Mouse (Mus musculus): ENCODE measurements around the gene Cdc5l. TPM values are rescaled to one million over a fixed set of nuclear protein-coding genes. Genes with fewer than 3 reads are reported as not detected.

The Cdc5l gene
- polyA plus RNA-seq, 1 experiment = 14.3 TPM

- WGBS = 98% methylated on average over 2 of the region's 2 CpGs
These were observed 35.5 kb downstream of the Cdc5l start for GRCm38 (mm10) chr17:45398021-45398420.

GRCm38 (mm10) chr17:45397541-45397940 lies 36.0 kb downstream of the Cdc5l start:
- peaks cover 39% of the 10 kb centered on the region for H3K36me3 ChIP-seq (ENCODE audit: control insufficient read depth, insufficient read depth, low read length)
- no peaks in the 10 kb centered on the region for H3K4me1 ChIP-seq (replicated peaks; ENCODE audit: control insufficient read depth, insufficient read depth, low read length)
- H3K4me3 ChIP-seq (ENCODE audit: control insufficient read depth, insufficient read depth, low read length) = no peak overlapping the region
- WGBS = 83% methylated on average over 3 of the region's 3 CpGs
- H3K27me3 ChIP-seq (ENCODE audit: control insufficient read depth, insufficient read depth, low read length) = no peaks in the 10 kb centered on the region
- no peak for TF ChIP-seq POLR2A (IDR thresholded peaks at IDR 0.05; ENCODE audit: control insufficient read depth, extremely low read depth, insufficient read depth, low read length, poor library complexity)
- TF ChIP-seq CTCF (IDR thresholded peaks at IDR 0.05; ENCODE audit: borderline replicate concordance, control insufficient read depth, extremely low read depth, insufficient read depth, low read length, poor library complexity) = no peak
- DNase-seq = no peak
- no peak overlapping the region for H3K27ac ChIP-seq (ENCODE audit: control insufficient read depth, insufficient read depth, low read length)

More at GRCm38 (mm10) chr17:45398021-45398420, 35.5 kb downstream of the Cdc5l start:
- Histone ChIP-seq H3K4me3 (ENCODE audit: control insufficient read depth, insufficient read depth, low read length) (no peak overlapping the region), H3K27ac (ENCODE audit: control insufficient read depth, insufficient read depth, low read length) (no peak overlapping the region), H3K27me3 (ENCODE audit: control insufficient read depth, insufficient read depth, low read length) (no peaks in the 10 kb centered on the region), H3K4me1 (replicated peaks; ENCODE audit: control insufficient read depth, insufficient read depth, low read length) (no peaks in the 10 kb centered on the region), H3K36me3 (ENCODE audit: control insufficient read depth, insufficient read depth, low read length) (peaks cover 38% of the 10 kb centered on the region)
- TF ChIP-seq POLR2A (IDR thresholded peaks at IDR 0.05; ENCODE audit: control insufficient read depth, extremely low read depth, insufficient read depth, low read length, poor library complexity) = no peak
- no peak for TF ChIP-seq CTCF (IDR thresholded peaks at IDR 0.05; ENCODE audit: borderline replicate concordance, control insufficient read depth, extremely low read depth, insufficient read depth, low read length, poor library complexity)
- DNase-seq = no peak

GRCm38 (mm10) chr17:45394612-45395011 lies 38.9 kb downstream of the Cdc5l start:
- TF ChIP-seq CTCF (IDR thresholded peaks at IDR 0.05; ENCODE audit: borderline replicate concordance, control insufficient read depth, extremely low read depth, insufficient read depth, low read length, poor library complexity) (no peak), POLR2A (IDR thresholded peaks at IDR 0.05; ENCODE audit: control insufficient read depth, extremely low read depth, insufficient read depth, low read length, poor library complexity) (no peak)
- no peaks in the 10 kb centered on the region for H3K4me1 ChIP-seq (replicated peaks; ENCODE audit: control insufficient read depth, insufficient read depth, low read length)
- no peak for DNase-seq
- H3K27ac ChIP-seq (ENCODE audit: control insufficient read depth, insufficient read depth, low read length) = no peak overlapping the region
- H3K27me3 ChIP-seq (ENCODE audit: control insufficient read depth, insufficient read depth, low read length) = no peaks in the 10 kb centered on the region
- H3K4me3 ChIP-seq (ENCODE audit: control insufficient read depth, insufficient read depth, low read length) = no peak overlapping the region
- 48% methylated on average over 9 of the region's 9 CpGs for WGBS
- peaks cover 42% of the 10 kb centered on the region for H3K36me3 ChIP-seq (ENCODE audit: control insufficient read depth, insufficient read depth, low read length)

GRCm38 (mm10) chr17:45393765-45394164 lies 39.8 kb downstream of the Cdc5l start:
- no peaks in the 10 kb centered on the region for H3K27me3 ChIP-seq (ENCODE audit: control insufficient read depth, insufficient read depth, low read length)
- WGBS = 96% methylated on average over 3 of the region's 3 CpGs
- H3K4me3 ChIP-seq (ENCODE audit: control insufficient read depth, insufficient read depth, low read length) = no peak overlapping the region
- no peak for DNase-seq
- TF ChIP-seq POLR2A (IDR thresholded peaks at IDR 0.05; ENCODE audit: control insufficient read depth, extremely low read depth, insufficient read depth, low read length, poor library complexity) = no peak
- TF ChIP-seq CTCF (IDR thresholded peaks at IDR 0.05; ENCODE audit: borderline replicate concordance, control insufficient read depth, extremely low read depth, insufficient read depth, low read length, poor library complexity) = no peak
- H3K4me1 ChIP-seq (replicated peaks; ENCODE audit: control insufficient read depth, insufficient read depth, low read length) = no peaks in the 10 kb centered on the region
- no peak overlapping the region for H3K27ac ChIP-seq (ENCODE audit: control insufficient read depth, insufficient read depth, low read length)
- H3K36me3 ChIP-seq (ENCODE audit: control insufficient read depth, insufficient read depth, low read length) = peaks cover 37% of the 10 kb centered on the region

- Histone ChIP-seq H3K27ac (ENCODE audit: control insufficient read depth, insufficient read depth, low read length) (no peak overlapping the region), H3K36me3 (ENCODE audit: control insufficient read depth, insufficient read depth, low read length) (peaks cover 37% of the 10 kb centered on the region), H3K27me3 (ENCODE audit: control insufficient read depth, insufficient read depth, low read length) (no peaks in the 10 kb centered on the region), H3K4me3 (ENCODE audit: control insufficient read depth, insufficient read depth, low read length) (no peak overlapping the region), H3K4me1 (replicated peaks; ENCODE audit: control insufficient read depth, insufficient read depth, low read length) (no peaks in the 10 kb centered on the region; the same call in 1 of the 2 replicates)
- no peak for DNase-seq
- 97% methylated on average over 5 of the region's 5 CpGs for WGBS
- TF ChIP-seq CTCF (IDR thresholded peaks at IDR 0.05; ENCODE audit: borderline replicate concordance, control insufficient read depth, extremely low read depth, insufficient read depth, low read length, poor library complexity) = no peak
- TF ChIP-seq POLR2A (IDR thresholded peaks at IDR 0.05; ENCODE audit: control insufficient read depth, extremely low read depth, insufficient read depth, low read length, poor library complexity) = no peak
These were observed 43.6 kb downstream of the Cdc5l start for GRCm38 (mm10) chr17:45389896-45390295.

GRCm38 (mm10) chr17:45386986-45387385 lies 46.6 kb downstream of the Cdc5l start:
- no peaks in the 10 kb centered on the region for H3K27me3 ChIP-seq (ENCODE audit: control insufficient read depth, insufficient read depth, low read length)
- no peak overlapping the region for H3K4me3 ChIP-seq (ENCODE audit: control insufficient read depth, insufficient read depth, low read length)
- no peak for TF ChIP-seq POLR2A (IDR thresholded peaks at IDR 0.05; ENCODE audit: control insufficient read depth, extremely low read depth, insufficient read depth, low read length, poor library complexity)
- TF ChIP-seq CTCF (IDR thresholded peaks at IDR 0.05; ENCODE audit: borderline replicate concordance, control insufficient read depth, extremely low read depth, insufficient read depth, low read length, poor library complexity) = no peak
- DNase-seq = no peak
- no peak overlapping the region for H3K27ac ChIP-seq (ENCODE audit: control insufficient read depth, insufficient read depth, low read length)
- peaks cover 8% of the 10 kb centered on the region for H3K4me1 ChIP-seq (replicated peaks; ENCODE audit: control insufficient read depth, insufficient read depth, low read length)
- peaks cover 16% of the 10 kb centered on the region for H3K36me3 ChIP-seq (ENCODE audit: control insufficient read depth, insufficient read depth, low read length)
- WGBS = 58% methylated on average over 7 of the region's 7 CpGs

GRCm38 (mm10) chr17:45383305-45383704 lies 50.2 kb downstream of the Cdc5l start:
- Histone ChIP-seq H3K4me3 (ENCODE audit: control insufficient read depth, insufficient read depth, low read length) (no peak overlapping the region), H3K27ac (ENCODE audit: control insufficient read depth, insufficient read depth, low read length) (no peak overlapping the region), H3K36me3 (ENCODE audit: control insufficient read depth, insufficient read depth, low read length) (no peaks in the 10 kb centered on the region), H3K4me1 (replicated peaks; ENCODE audit: control insufficient read depth, insufficient read depth, low read length) (peaks cover 8% of the 10 kb centered on the region), H3K27me3 (ENCODE audit: control insufficient read depth, insufficient read depth, low read length) (no peaks in the 10 kb centered on the region)
- WGBS = 74% methylated on average over 3 of the region's 3 CpGs
- no peak for TF ChIP-seq CTCF (IDR thresholded peaks at IDR 0.05; ENCODE audit: borderline replicate concordance, control insufficient read depth, extremely low read depth, insufficient read depth, low read length, poor library complexity)
- no peak for TF ChIP-seq POLR2A (IDR thresholded peaks at IDR 0.05; ENCODE audit: control insufficient read depth, extremely low read depth, insufficient read depth, low read length, poor library complexity)
- DNase-seq = no peak
